In genomic region chr1:167231612-167232283, GRCm38 (mm10) we compare ENCODE assay signal across 11 mouse cellular contexts. TPM values are rescaled to one million over a fixed set of nuclear protein-coding genes. Genes with fewer than 3 reads are reported as not detected.
DNase-seq lines count a peak whose midpoint lies in the region; ATAC-seq and TF ChIP-seq lines count a peak whose summit lies in the region.
"Had no signal": no experiment of that assay in that cellular context is flagged by ENCODE, and none has a peak within 500 bp of the region (broad histone marks: within the 10 kb centered on the region; RNA-seq: fewer than 3 reads in every experiment).

No protein-coding gene starts in this region.

- TF ChIP-seq POLR2A in myocyte (IDR thresholded peaks at IDR 0.05; ENCODE audit: insufficient read length, low read depth), result no peak

- H3K27ac ChIP-seq in forebrain, postnatal 0 days (ENCODE audit: low read depth, low read length), result no peak overlapping the region
- H3K27ac ChIP-seq in forebrain, embryonic 15.5 days (replicated peaks), result no peak overlapping the region
- H3K27ac ChIP-seq in midbrain, embryonic 11.5 days (ENCODE audit: low read depth, low read length), result no peak overlapping the region
- H3K27ac ChIP-seq in midbrain, embryonic 14.5 days (replicated peaks; ENCODE audit: low read depth, low read length), result no peak overlapping the region
- H3K27ac ChIP-seq: liver, embryonic 13.5 days had no signal

- H3K4me3 ChIP-seq in forebrain, postnatal 0 days (ENCODE audit: low read depth, low read length), result no peak overlapping the region
- no peak overlapping the region for H3K4me3 ChIP-seq in forebrain, embryonic 15.5 days
- H3K4me3 ChIP-seq in midbrain, embryonic 11.5 days (ENCODE audit: low read depth, low read length), result no peak overlapping the region
- no peak overlapping the region for H3K4me3 ChIP-seq in midbrain, embryonic 14.5 days (replicated peaks; ENCODE audit: low read depth, low read length)
- no peak overlapping the region for H3K4me3 ChIP-seq in myocyte
- H3K4me3 ChIP-seq: erythroblast, embryonic 14.5 days; liver, embryonic 13.5 days had no signal

- ATAC-seq in forebrain, postnatal 0 days, result peak; percentile 49; the same call in 1 of the 2 replicates
- ATAC-seq in forebrain, embryonic 15.5 days (replicated peaks), result no peak
- peak; percentile 60; the same call in 1 of the 2 replicates for ATAC-seq in midbrain, embryonic 11.5 days (ENCODE audit: low FRiP score)
- ATAC-seq in midbrain, embryonic 14.5 days (ENCODE audit: low FRiP score, low TSS enrichment), result no peak

- no peaks in the 10 kb centered on the region for H3K27me3 ChIP-seq in forebrain, postnatal 0 days (ENCODE audit: insufficient read depth, low read length)
- no peaks in the 10 kb centered on the region for H3K27me3 ChIP-seq in forebrain, embryonic 15.5 days
- H3K27me3 ChIP-seq in midbrain, embryonic 11.5 days (ENCODE audit: control insufficient read depth, insufficient read depth, low read length), result no peaks in the 10 kb centered on the region
- H3K27me3 ChIP-seq in midbrain, embryonic 14.5 days (ENCODE audit: control insufficient read depth, insufficient read depth, low read length), result no peaks in the 10 kb centered on the region
- H3K27me3 ChIP-seq in myocyte (ENCODE audit: control insufficient read depth, insufficient read depth, insufficient read length), result no peaks in the 10 kb centered on the region
- H3K27me3 ChIP-seq: liver, embryonic 13.5 days; Patski had no signal

- DNase-seq in forebrain, postnatal 0 days, result no peak
- no peak for DNase-seq in midbrain, embryonic 11.5 days (ENCODE audit: low spot score, missing footprints)
- no peak for DNase-seq in midbrain, embryonic 14.5 days
- peak; percentile 53 for DNase-seq in brain, adult 2 months (ENCODE audit: low read depth, low spot score)
- no peak for DNase-seq in frontal cortex, postnatal 25 days (ENCODE audit: low spot score in 2 of 2)
- DNase-seq in kidney, postnatal 25 days, result no peak
- DNase-seq: liver, embryonic 13.5 days had no signal

- no peak overlapping the region for H3K4me2 ChIP-seq in forebrain, postnatal 0 days (ENCODE audit: low read depth)
- H3K4me2 ChIP-seq in forebrain, embryonic 15.5 days (replicated peaks), result no peak overlapping the region
- H3K4me2 ChIP-seq in midbrain, embryonic 11.5 days, result no peak overlapping the region
- H3K4me2 ChIP-seq in midbrain, embryonic 14.5 days (ENCODE audit: low read length), result no peak overlapping the region
- peak overlapping the region; percentile 66 for H3K4me2 ChIP-seq in myocyte (ENCODE audit: low read depth)
- H3K4me2 ChIP-seq: liver, embryonic 13.5 days had no signal

- peak; percentile 41 for TF ChIP-seq CTCF in forebrain, postnatal 0 days (IDR thresholded peaks at IDR 0.05; ENCODE audit: low read depth)

- WGBS in forebrain, postnatal 0 days, result 75% methylated on average over 17 of the region's 17 CpGs
- WGBS in forebrain, embryonic 15.5 days, result 78% methylated on average over 17 of the region's 17 CpGs
- 85% methylated on average over 17 of the region's 17 CpGs for WGBS in midbrain, embryonic 11.5 days
- WGBS in midbrain, embryonic 14.5 days, result 81% methylated on average over 17 of the region's 17 CpGs

- H3K9ac ChIP-seq in forebrain, postnatal 0 days, result no peak overlapping the region
- H3K9ac ChIP-seq in forebrain, embryonic 15.5 days (replicated peaks), result no peak overlapping the region
- H3K9ac ChIP-seq in midbrain, embryonic 11.5 days (ENCODE audit: low read length), result no peak overlapping the region
- H3K9ac ChIP-seq in midbrain, embryonic 14.5 days (replicated peaks; ENCODE audit: low read length), result no peak overlapping the region
- H3K9ac ChIP-seq: liver, embryonic 13.5 days had no signal

- H3K4me1 ChIP-seq in forebrain, postnatal 0 days (ENCODE audit: insufficient read depth), result no peaks in the 10 kb centered on the region
- H3K4me1 ChIP-seq in forebrain, embryonic 15.5 days, result no peaks in the 10 kb centered on the region
- no peaks in the 10 kb centered on the region for H3K4me1 ChIP-seq in midbrain, embryonic 11.5 days (ENCODE audit: control insufficient read depth, insufficient read depth, low read length)
- H3K4me1 ChIP-seq in midbrain, embryonic 14.5 days (ENCODE audit: control insufficient read depth, insufficient read depth, low read length), result no peaks in the 10 kb centered on the region

- H3K79me2 ChIP-seq in myocyte (ENCODE audit: control insufficient read depth, insufficient read depth), result no peaks in the 10 kb centered on the region

- no peaks in the 10 kb centered on the region for H3K9me3 ChIP-seq in forebrain, postnatal 0 days (ENCODE audit: low read length)
- no peaks in the 10 kb centered on the region for H3K9me3 ChIP-seq in forebrain, embryonic 15.5 days
- H3K9me3 ChIP-seq in midbrain, embryonic 11.5 days (ENCODE audit: control insufficient read depth, low read length), result no peaks in the 10 kb centered on the region
- H3K9me3 ChIP-seq in midbrain, embryonic 14.5 days (ENCODE audit: control insufficient read depth, low read length), result no peaks in the 10 kb centered on the region
- H3K9me3 ChIP-seq: liver, embryonic 13.5 days had no signal

- H3K36me3 ChIP-seq in forebrain, postnatal 0 days (ENCODE audit: insufficient read depth), result peaks cover 61% of the 10 kb centered on the region
- peaks cover 31% of the 10 kb centered on the region for H3K36me3 ChIP-seq in forebrain, embryonic 15.5 days
- peaks cover 9% of the 10 kb centered on the region for H3K36me3 ChIP-seq in midbrain, embryonic 11.5 days (ENCODE audit: control insufficient read depth, insufficient read depth, low read length)
- H3K36me3 ChIP-seq in midbrain, embryonic 14.5 days (ENCODE audit: control insufficient read depth, insufficient read depth, low read length), result peaks cover 46% of the 10 kb centered on the region
- peaks cover 21% of the 10 kb centered on the region for H3K36me3 ChIP-seq in myocyte (ENCODE audit: control insufficient read depth, insufficient read depth)

- no peak overlapping the region for H3ac ChIP-seq in myocyte (ENCODE audit: control insufficient read depth, insufficient read length)

TF ChIP-seq in myocyte, 11 proteins besides CTCF, POLR2A, EP300 and RAD21:
- no peak for TF ChIP-seq CEBPB (IDR thresholded peaks at IDR 0.05; ENCODE audit: insufficient read depth, poor library complexity, severe bottlenecking)
- no peak for TF ChIP-seq MYOG (IDR thresholded peaks at IDR 0.05; ENCODE audit: control insufficient read depth in 1 of 3, insufficient read depth in 1 of 3, insufficient read length in 2 of 3, low read depth in 2 of 3)
- TF ChIP-seq POLR2AphosphoS2 (IDR thresholded peaks at IDR 0.05; ENCODE audit: insufficient read length, low read depth), result no peak
- no peak for TF ChIP-seq E2F4 (IDR thresholded peaks at IDR 0.05; ENCODE audit: insufficient read depth)
- TF ChIP-seq MAX (IDR thresholded peaks at IDR 0.05; ENCODE audit: low read depth), result no peak
- no peak for TF ChIP-seq MYOD1 (IDR thresholded peaks at IDR 0.05; ENCODE audit: control insufficient read depth in 1 of 3, insufficient read length in 2 of 3, low read depth in 2 of 3)
- no peak for TF ChIP-seq USF1 (IDR thresholded peaks at IDR 0.05; ENCODE audit: low read depth)
- no peak for TF ChIP-seq SRF (IDR thresholded peaks at IDR 0.05; ENCODE audit: control insufficient read depth, insufficient read length, low read depth)
- no peak for TF ChIP-seq REST (IDR thresholded peaks at IDR 0.05; ENCODE audit: insufficient read depth, insufficient read length)
- no peak for TF ChIP-seq TCF12 (IDR thresholded peaks at IDR 0.05; ENCODE audit: insufficient read depth, poor library complexity, severe bottlenecking)
- TF ChIP-seq TCF3 (IDR thresholded peaks at IDR 0.05; ENCODE audit: insufficient read length, low read depth), result no peak

RNA-seq across cellular contexts. Expression of gene Uck2, which starts 53.4 kb away (rescaled TPM):
- total RNA-seq in forebrain, postnatal 0 days (2014; rRNA removed), result 80.7 and 82.2 TPM in 2 replicates
- polyA plus RNA-seq in forebrain, postnatal 0 days (2015; fragmentation: Nextera tagmentation; extraction: Ambion mirVana), result 48.2 and 59.3 TPM in 2 replicates
- 64.7 and 68.2 TPM in 2 replicates for polyA plus RNA-seq in forebrain, embryonic 15.5 days (2015; fragmentation: Nextera tagmentation; extraction: Ambion mirVana)
- 110 and 113 TPM in 2 replicates for polyA plus RNA-seq in midbrain, embryonic 11.5 days (2014; fragmentation: Nextera tagmentation; extraction: Ambion mirVana)
- polyA plus RNA-seq in midbrain, embryonic 14.5 days (2014; fragmentation: Nextera tagmentation; extraction: Ambion mirVana), result 51.1 and 54.1 TPM in 2 replicates
- polyA plus RNA-seq in myocyte (2012; fragmentation: generic; extraction: Trizol), result 66.7 TPM

Comparison
In these comparisons a context has a peak if more than half of its experiments do, and no peak if none do; other contexts are left out.
1. ATAC-seq: peak in forebrain, postnatal 0 days (single experiment) and midbrain, embryonic 11.5 days (single experiment); none in forebrain, embryonic 15.5 days (single experiment) and midbrain, embryonic 14.5 days (single experiment).